Mouse (Mus musculus): ENCODE measurements around the gene Ccdc60. TPM values are rescaled to one million over a fixed set of nuclear protein-coding genes. Genes with fewer than 3 reads are reported as not detected.
"Not testable (repeated sequence)": the region's sequence is repeated elsewhere in the genome, so short reads cannot be mapped to it uniquely, and the experiment has no call there.

Ccdc60 gene
- under 1 TPM; 0.42 to 0.44 TPM for total RNA-seq (2021)

DNA sequence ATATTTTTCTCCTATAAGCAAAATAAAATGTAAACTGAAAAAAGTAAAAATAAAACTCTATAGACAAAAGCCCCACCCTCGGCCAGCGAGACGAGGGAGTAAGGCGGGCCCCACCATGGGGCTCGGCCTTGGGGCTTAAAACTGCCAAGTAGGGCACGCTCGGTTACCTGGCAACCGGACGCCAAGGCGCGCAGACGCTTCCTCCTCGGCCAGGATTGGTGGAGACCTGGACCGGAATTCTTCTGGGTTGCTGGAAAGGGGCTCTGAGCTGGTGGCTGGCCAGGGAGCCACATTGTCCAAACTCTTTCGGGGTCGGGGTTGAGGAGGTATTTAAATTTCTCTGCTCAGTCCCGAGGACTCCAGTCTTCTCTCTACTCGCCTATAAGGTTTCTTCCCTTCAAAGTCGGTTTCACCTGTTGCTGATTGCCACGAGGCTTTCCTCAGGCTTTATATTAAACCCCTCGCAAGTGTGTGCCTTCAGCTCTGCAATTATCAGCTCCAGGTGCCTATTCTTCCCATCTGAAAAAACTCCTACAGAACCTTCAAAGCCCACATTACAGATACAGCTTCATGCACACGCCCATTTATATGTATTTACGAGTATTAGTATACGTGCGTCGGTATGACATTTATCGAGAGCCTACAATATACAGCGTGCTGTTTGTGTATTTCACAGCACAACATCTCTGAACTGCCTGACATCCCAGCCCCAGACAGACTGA, at the start of gene Ccdc60:
Gene Ccdc60, minus strand, starts transcription at position 137 of the 722 bp plus-strand sequence.
- intact Hi-C loops (cut with DNase I): no loop called here
- peak; percentile 39 for DNase-seq

DNA sequence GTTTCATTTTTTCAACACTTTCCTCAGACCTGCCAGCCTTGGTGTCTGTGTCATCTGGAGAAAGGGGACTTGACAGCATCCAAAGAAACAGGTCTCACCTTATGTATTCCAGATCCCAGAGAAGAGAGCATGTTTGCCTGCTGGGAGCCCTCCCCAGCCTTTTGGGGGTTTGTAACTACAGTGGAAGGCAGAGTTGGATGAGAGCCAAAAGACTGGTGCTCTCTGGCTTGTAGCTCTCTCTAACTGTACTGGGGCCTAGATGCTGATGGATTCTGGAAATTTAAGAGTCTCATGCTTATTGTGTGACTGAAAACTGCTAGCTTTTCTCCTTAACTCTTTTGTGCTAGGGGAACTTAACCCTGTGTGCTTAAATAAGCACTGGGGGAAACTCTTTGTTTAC, 47.4 kb upstream of the Ccdc60 start:
- peak; percentile 19 for DNase-seq
- intact Hi-C loops (cut with DNase I): no loop called here

DNA sequence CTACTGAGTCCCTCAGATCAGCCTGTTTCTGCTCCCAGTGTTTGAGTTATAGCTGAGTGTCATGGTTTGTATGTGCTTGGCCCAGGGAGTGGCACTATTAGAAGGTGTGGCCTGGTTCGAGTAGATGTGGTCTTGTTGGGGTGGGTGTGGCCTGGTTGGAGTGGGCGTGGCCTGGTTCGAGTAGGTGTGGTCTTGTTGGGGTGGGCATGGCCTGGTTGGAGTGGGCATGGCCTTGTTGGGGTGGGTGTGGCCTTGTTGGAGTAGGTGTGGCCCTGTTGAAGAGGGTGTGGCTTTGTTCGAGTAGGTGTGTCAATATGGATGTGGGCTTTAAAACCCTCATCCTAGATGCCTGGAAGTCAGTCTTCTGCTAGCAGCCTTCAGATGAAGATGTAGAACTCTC, 40.1 kb upstream of the Ccdc60 start:
- intact Hi-C loops (cut with DNase I): no loop called here
- DNase-seq: no peak

DNA sequence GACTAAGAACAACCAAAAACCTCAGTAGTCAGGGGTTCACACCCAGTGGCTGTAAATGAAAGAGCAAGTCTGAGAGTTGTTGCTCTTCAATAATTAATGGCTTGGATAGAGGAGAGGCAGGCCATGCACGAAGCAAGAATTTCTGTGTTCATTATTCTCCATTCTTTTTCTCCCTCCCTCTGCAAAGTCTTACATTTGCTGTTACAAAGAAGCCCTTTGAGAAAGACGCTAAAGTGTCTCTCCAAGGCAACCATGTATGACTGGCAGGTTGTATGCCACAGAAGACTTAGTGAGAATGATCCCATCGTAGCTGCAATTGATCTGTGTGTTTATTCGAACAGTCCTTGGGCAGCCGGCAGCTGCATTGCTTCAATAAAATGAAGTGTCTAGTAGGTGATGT, 34.6 kb upstream of the Ccdc60 start:
- intact Hi-C loops (cut with DNase I): no loop called here
- DNase-seq: no peak

DNA sequence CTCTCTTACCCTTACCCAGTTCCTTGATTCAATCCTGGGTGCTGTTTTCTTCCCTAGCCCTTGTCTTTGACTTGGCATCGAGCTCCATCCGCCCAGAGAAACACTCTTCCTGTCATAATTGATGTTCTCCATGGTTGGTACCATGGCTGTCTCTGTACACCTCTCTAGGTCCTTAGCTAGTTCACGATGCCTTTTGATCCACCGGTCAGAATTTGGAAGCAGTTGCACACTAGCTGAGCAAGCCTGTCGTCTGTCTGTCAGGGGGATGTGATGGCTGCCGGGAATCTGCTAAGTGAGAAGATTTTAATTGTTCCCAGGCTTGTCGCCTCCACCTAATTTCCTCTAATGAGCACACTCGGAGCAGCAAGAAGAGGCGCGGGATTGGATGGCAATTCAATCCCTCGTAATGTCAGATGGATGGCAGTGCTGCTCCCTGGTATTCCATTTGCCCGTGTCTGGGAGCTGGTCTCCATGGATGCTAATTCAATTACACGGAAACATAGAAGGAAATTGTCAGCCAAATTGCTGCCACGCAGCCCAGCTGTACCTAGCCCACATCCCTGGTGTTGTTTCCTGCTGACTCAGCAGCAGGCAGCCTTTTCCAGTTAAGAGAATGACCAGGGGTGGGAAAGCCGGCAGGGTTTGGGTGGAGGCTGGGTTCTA, 33.7 kb upstream of the Ccdc60 start:
- peak; percentile 50 for DNase-seq
- intact Hi-C loops (cut with DNase I): no loop called here

DNA sequence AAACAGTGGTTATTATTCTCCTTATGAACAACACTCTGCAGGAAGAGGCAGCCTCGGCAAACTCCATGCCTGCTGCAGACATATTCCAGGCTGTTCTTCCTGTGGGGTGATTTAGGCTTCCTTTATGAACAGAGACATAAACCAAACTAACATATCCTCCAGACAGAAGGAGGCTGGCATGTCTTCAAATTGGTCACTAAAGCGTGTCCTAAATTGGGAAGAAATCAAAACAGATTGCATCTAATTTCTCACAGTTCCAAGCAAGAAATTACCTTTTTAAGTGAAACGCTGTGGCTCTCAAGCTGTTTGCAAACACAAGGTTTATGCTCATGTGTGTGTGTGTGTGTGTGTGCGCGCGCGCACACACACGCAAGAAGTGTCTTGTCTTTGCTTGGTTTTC, 24.9 kb upstream of the Ccdc60 start:
- intact Hi-C loops (cut with DNase I): no loop called here
- no peak for DNase-seq

DNA sequence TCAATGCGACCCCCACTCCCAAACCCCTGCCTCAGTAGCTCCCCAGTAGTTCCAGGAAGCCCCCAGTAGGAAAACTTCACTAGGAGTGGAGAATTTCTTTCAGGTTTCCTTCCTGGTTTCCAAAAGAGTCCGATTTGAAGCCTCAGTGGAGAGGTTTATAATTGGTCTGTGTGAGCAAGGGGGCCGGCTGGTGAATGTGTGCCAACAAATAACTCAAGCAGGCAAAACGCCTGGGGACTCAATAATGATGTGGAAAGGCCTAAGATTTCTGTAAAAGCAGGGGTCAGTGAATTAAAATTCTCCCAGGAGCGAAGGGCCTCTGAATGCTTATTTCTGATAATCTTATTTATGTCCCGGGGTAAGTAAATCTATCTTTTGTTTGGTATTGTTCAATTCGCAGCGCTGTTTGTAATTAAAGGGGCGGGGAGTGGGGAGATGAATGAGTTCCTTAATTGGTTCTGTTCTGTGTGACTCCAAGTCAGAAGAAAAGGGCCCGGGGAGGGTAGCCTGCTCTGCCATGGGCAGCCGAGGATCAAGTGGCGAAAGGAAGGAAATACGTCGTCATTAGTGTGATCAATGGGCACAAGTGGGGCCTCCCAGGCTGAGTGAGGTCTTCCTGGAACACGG, 23.4 kb upstream of the Ccdc60 start:
- DNase-seq: peak; percentile 37
- intact Hi-C loops (cut with DNase I): no loop called here

DNA sequence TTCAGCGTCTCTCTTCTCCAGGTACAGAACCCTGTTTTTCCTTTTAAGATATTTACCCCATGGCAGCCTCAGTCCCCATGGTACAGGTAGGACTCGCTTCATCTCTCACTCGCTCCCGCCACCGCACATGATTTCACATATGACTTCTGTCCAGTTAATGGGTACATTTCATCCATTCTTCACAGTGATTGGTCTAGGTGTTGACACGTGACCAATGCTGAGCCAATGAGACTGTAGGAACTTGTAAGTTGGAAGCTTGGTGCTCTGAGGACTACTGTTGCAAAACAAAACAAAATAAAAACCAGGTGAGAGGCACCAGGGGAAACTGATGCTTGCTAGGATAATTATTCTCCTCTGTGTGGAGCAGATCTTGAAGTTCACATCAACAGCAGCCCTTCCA, 22.9 kb upstream of the Ccdc60 start:
- intact Hi-C loops (cut with DNase I): no loop called here
- no peak for DNase-seq

DNA sequence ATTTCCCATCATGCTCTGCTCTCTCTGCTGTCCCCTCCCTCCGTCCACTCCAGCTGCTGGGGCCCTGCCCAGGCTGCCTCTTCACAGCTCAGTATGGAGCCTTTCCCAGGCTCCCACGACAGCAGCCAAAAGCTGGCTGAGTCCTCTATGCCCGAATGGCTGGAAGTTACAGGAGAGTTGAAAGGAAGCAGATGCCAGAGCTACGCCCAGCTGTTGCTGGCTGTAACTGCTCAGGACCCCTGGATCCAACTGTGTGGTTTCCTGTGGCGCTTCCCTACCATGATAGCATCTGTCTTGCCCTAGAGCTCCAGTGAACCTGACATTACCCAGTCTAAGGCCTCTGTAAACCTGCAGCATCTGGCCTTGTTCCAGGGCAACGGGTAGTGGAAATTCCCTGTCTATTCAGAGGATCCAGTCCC, 20.6 kb upstream of the Ccdc60 start:
- intact Hi-C loops (cut with DNase I): no loop called here
- peak; percentile 71 for DNase-seq

DNA sequence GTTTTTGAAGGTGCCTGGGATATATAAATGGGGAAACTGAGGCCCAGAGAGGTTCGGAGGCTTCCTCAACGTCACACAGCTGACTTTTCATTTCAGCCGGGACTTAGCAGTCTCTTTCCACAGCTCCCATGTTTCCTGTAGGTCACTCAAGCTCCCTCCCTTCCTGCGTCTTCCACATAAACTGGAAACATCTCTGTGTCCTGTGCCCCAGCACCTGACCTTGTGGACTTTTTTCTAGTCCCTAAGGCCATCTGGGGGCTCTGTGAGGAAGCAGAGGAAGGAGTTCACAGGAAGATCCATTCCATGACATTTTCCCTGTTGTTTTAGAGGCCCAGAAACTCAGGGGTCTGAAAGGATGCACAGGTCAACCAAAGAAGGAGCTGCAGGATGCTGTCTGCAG, 16.8 kb upstream of the Ccdc60 start:
- DNase-seq: no peak
- intact Hi-C loops (cut with DNase I): no loop called here

DNA sequence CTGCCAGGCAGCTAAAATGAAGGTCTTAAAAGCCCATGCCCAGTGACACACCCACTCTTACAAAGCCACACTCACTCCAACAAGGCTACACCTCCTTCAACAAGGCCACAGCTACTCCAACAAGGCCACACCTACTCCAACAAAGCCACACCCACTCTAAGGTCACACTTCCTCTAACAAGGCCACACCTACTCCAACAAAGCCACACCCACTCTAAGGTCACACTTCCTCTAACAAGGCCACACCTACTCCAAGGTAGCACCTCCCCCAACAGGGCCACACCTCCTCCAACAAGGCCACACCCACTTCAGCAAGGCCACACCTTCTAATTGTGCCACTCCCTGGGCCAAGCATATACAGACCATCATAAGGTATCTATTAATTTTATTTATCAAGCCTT, 16.4 kb upstream of the Ccdc60 start:
- intact Hi-C loops (cut with DNase I); DNase-seq: not testable (repeated sequence)

DNA sequence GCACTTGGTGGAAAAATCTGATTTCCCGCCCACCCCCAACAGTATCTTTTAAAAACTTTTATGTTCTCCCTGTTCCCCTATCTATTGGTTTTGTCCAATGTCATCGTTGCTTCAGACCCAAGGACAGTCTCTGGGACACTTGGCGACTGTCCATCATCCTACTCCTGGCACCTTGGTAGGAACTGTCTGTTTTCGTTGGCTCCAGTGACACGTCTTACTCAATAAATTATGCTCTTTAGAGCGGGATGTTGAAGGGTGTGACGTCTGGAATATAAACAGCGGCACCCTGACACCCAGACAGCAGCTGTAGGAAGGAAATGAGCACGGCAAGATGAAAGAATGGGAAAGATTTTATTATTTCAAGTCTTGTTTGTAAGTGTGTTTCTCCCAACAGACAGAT, 12.2 kb upstream of the Ccdc60 start:
- DNase-seq: no peak
- intact Hi-C loops (cut with DNase I): no loop called here

DNA sequence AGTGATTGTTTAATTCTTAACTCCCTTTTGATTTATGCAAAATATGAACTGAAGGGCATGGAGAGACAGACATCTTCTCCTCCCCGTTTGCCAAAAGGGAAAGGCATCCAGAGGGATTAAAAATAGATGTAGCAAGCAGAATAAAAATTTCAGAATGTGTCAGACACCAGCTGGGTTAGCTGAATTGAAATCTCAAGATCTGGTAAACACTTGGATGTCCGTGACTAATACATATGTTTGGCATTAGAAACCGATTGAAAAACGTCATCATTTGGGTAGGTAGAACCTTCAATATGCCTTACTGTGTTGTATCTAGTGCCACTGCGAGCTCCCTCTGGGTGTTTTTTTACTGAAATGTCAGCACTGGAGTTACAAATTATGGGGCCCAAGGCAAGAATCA, 4.7 kb upstream of the Ccdc60 start:
- intact Hi-C loops (cut with DNase I): no loop called here
- no peak for DNase-seq

DNA sequence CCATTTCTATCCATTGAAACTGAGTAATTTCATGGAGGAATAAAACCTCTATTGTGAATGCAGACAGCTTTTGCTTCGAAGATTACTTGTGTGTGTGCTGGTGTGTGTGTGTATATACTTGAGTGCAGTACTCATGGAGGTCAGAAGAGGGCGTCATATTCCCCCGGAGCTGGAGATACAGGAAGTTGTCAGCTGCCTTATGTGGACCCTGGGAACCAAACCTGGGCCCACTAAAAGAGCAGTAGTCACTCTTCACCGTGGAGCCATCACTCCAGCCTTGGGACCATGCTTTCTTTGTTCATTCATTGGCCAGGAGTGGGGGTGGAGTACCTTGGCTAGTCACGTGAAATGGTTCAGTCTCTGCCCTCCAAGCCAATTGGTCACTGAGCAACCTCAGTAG, 1.8 kb upstream of the Ccdc60 start:
- intact Hi-C loops (cut with DNase I): no loop called here
- no peak for DNase-seq

DNA sequence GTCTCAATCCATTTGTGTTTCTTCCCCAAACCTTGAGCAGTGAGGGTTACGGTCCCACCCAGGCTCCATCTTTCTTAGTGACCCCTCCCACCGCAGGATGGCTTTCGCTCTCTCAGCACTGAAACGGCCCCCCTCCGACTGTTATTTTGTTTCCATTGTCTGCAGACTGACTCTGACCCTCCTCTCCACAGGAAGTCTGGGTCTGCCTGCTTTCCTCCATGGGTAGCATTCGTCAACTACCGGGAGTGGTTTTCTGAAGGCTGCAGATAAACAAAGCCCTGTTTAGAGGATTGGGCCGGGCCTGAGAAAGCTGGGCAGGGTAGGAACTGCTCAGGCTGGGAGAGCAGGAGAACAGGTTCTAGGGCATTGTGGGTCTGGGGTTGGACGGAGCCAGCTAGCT, 1.1 kb upstream of the Ccdc60 start:
- intact Hi-C loops (cut with DNase I): no loop called here
- no peak for DNase-seq

DNA sequence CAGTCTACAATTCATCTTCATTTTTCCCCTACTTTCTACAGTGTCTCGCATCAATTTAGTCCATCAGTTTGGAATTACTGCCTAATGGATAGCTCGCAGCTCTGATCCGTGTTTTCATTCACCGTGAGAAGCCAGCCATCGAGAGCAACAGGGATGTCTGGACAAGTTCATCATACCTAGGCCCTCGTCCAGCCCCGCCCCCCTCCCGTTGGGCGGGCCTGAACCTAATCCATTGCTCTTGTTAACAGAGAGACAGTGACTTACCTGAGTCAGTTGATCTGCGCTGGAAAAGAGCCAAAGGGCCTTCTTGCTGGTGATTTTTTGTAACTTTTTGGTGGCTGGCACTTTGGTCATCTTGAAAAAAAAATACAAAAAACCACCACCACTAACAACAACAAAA, 602 bp downstream of the Ccdc60 start:
- intact Hi-C loops (cut with DNase I): no loop called here
- DNase-seq: no peak

DNA sequence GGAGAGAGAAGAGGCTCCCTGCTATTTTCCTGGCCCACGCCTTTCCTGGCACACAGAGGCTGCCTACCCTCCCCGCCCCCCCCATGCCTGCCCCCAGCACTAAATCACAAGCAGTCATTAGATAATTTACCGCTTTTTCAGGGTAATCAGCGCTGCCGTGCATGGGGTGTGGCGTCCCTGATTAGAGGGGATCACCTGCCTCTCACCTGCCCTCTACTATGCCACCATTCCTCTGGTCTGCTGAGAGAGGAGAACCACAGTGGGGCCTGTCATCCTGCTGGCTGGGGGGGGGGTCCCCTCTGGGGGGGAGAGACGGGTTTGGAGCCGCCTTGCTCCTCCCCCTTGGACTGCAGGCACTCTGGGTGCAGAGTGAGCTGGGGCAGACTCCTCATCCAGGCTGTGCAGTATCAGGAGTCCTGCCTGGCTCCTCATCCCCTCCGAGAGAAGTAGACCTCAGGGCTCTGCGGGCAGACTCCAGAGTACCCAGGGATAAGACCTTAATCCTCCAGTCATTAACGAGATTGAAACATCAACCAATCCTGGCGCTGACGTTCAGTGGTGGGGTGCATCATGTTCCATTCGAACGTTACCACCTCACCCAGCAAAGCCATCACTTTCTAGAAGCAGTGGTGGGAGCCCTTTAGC, 3.1 kb downstream of the Ccdc60 start:
- intact Hi-C loops (cut with DNase I): no loop called here
- DNase-seq: no peak

DNA sequence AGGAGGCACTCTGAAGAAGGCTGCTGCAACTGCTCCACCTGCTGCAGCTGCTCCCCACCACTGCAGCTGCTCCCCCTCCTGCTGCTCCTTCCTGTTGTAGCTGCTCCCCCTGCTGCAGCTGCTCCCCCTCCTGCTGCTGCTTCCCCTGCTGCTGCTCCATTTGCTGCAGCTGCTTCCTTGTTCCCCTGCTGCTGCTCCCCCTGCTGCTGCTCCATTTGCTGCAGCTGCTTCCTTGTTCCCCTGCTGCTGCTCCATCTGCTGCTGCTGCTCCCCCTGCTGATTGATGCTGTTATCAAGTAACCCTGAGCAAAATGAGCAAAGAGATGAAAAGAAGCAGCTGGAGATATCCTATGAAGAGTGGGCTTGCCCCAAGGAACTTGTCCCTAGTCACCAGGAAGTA, 8.3 kb downstream of the Ccdc60 start:
- DNase-seq: peak; percentile 32
- intact Hi-C loops (cut with DNase I): no loop called here

DNA sequence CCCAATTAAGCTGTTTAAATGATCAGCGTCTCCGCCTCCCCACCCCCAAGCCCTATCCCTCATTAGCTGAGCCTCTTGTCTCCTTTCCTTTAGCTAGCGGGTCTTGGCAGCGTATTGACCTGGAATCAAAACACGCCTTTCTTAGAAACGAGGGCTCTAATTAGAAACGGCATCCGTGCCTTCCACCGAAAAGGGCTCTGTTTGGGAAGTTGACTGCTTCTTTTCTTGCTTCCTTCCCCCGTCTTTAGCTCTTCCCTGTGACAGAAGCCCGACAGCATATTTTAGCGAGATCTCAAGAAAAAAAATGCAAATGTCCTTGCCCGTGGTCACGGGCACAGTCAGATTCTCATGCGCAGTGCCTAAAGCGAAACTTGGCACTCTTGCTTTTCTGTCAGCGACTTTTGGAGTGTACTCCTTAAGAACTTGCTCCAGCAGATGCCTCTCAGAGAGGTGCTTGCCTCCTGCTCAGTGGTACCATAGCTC, 10.3 kb downstream of the Ccdc60 start:
- DNase-seq: no peak

DNA sequence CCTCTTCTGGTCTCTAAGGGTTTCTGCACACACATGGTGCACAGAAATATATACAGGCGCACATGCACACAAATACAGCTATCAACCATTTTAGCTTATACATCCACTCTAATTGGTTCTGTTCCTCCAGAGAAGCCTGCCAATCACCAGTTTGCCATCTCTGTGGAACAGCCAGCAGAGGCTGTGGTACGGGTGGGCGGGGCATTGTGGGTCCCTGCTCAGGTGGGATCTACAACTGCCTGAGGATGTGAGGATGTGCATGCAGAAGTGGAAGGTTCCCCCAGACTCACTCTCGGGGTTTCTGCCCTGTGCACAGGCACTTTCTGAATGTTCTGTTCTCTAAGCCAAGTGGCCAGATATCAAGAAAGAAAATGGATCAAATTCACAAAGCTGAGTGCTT, 10.8 kb downstream of the Ccdc60 start:
- intact Hi-C loops (cut with DNase I): no loop called here
- DNase-seq: no peak

More for the DNA sequence above, 10.3 kb downstream of the Ccdc60 start:
- intact Hi-C loops (cut with DNase I): no loop called here

DNA sequence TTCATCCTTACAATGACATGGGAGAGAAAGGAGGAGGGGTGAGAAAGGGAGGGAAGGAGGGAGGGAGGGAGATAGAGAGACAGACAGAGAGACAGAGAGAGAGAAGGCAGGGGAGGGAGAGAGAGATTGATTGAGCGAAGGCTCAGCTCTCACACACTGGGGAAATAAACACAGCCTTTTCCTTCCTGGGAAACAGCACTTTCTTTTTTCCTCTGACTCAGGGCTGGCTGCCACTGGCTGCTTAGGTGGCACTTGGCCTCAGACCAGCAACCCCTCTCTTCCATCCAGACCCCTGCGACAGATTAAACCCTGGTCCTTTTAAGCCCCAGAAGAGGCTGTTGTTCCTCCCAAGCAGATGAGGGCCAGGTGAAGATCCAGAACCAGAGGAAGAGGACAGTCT, 14.0 kb downstream of the Ccdc60 start:
- intact Hi-C loops (cut with DNase I): no loop called here
- DNase-seq: no peak

DNA sequence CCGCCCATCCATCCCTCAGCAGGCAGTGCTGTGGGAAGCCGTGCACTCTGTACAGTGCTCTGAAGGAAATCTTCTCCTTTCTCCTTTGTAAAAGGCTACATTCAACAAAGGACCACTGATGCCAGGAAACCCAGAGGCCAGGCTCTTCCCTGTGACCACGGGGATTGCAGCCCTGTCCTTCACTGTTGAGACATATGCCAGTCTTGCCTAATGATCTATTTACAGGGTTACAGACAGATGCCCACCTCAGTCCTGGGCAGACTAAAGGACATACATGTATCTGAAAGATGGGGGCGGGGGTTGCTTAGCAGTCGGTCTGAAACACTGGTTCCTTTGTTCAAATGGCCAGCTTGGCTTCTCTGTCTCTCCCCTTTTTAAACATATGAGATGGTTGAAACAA, 14.4 kb downstream of the Ccdc60 start:
- no peak for DNase-seq
- intact Hi-C loops (cut with DNase I): no loop called here

All from left cerebral cortex, postnatal 4 days (tissue).